Mouse (Mus musculus): ENCODE results near the gene Ifnk.

DNA sequence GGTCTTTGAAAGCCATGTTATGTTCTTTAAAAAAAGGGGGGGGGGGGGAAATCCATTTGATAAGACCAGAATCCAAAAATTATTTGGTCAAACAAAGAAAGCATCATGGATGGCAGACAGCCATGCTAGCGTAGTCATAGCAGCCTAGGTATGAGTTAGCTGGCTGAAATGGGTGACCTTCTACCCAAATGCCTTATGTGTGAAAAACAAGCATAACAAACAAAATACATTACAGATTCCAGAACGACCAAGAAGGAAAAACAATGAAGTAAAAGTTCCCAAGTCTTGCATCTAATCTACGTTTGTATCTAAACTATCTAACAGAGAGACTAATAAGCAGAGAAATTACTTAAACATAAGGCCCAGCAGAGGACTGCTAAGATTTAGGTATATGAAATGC is 1.1 kb upstream of the Ifnk start:
- TF ChIP-seq CTCF (IDR thresholded peaks at IDR 0.05; ENCODE audit: extremely low read depth, insufficient read length, insufficient replicate concordance, low read depth, low read length), result no peak
- TF ChIP-seq POLR2A (IDR thresholded peaks at IDR 0.05; ENCODE audit: low read depth, low read length), result no peak

Data from small intestine, adult 2 months (tissue).